Mouse (Mus musculus) olfactory bulb, adult 2 months (tissue): ENCODE results near the gene Intu.

ENCODE experiments used
- CTCF ChIP-seq: fragments of 200-500 bp; IDR thresholded peaks from 2 replicates; pipeline ENCODE4 v1.5.1; 2012; ENCODE audit warnings: low read depth, mild to moderate bottlenecking, low read length, moderate library complexity; ENCODE audit not compliant: insufficient read depth
- POLR2A ChIP-seq: fragments of 200-500 bp; IDR thresholded peaks from 2 replicates; pipeline ENCODE4 v1.6.1; 2012; ENCODE audit warnings: mild to moderate bottlenecking, low read depth, low read length, moderate library complexity; ENCODE audit not compliant: insufficient read depth

GRCm38 (mm10) chr3:40673515-40673914 is 142.4 kb downstream of the Intu start:
- no peak for TF ChIP-seq CTCF
- TF ChIP-seq POLR2A: no peak
